Mouse (Mus musculus) heart, embryonic 12.5 days (tissue): ENCODE data around the gene Mindy4. TPM values are rescaled to one million over a fixed set of nuclear protein-coding genes. Genes with fewer than 3 reads are reported as not detected.
A peak's percentile ranks its signal among the peaks of the same experiment; 100 is the strongest.

Experiments used
- ATAC-seq: fragments of 200-750 bp; cut with Nextera tagmentation; 2 replicates; pipeline ENCODE4 v1.8.0; 2017; ENCODE audit warnings: moderate TSS enrichment, moderate library complexity; ENCODE audit not compliant: insufficient number of reproducible peaks, low FRiP score
- H3K27ac ChIP-seq: fragments of 300-500 bp; sonication (generic); 2 replicates; pipeline ENCODE4 v1.5.1; 2016; ENCODE audit warnings: mild to moderate bottlenecking, moderate library complexity; ENCODE audit not compliant: poor library complexity, severe bottlenecking
- H3K27me3 ChIP-seq: fragments of 300-500 bp; sonication (generic); replicated peaks from 2 replicates; pipeline ENCODE4 v1.6.1; 2016; ENCODE audit warnings: mild to moderate bottlenecking, moderate library complexity
- H3K36me3 ChIP-seq: fragments of 300-500 bp; sonication (generic); 2 replicates; pipeline ENCODE4 v1.6.1; 2016; ENCODE audit warnings: mild to moderate bottlenecking, moderate library complexity
- H3K4me1 ChIP-seq: fragments of 300-500 bp; sonication (generic); replicated peaks from 2 replicates; pipeline ENCODE4 v1.6.1; 2016; ENCODE audit warnings: mild to moderate bottlenecking
- H3K4me2 ChIP-seq: fragments of 300-500 bp; sonication (generic); 2 replicates; pipeline ENCODE4 v1.6.1; 2016; ENCODE audit warnings: mild to moderate bottlenecking, moderate library complexity
- H3K4me3 ChIP-seq: fragments of 300-500 bp; sonication (generic); 2 replicates; pipeline ENCODE4 v1.5.1; 2016; ENCODE audit warnings: mild to moderate bottlenecking
- H3K9ac ChIP-seq: fragments of 300-500 bp; sonication (generic); 2 replicates; pipeline ENCODE4 v1.6.1; 2016; ENCODE audit warnings: mild to moderate bottlenecking, moderate library complexity
- H3K9me3 ChIP-seq: fragments of 300-500 bp; sonication (generic); replicated peaks from 2 replicates; pipeline ENCODE4 v1.6.1; 2016; ENCODE audit warnings: mild to moderate bottlenecking, moderate library complexity
- WGBS: fragments of 180-500 bp; shearing (Covaris S2); methylation state at CpG from one replicate; pipeline ENCODE4 v1.1.7; 2016; 5-methylcytosine and 5-hydroxymethylcytosine counted together
- polyA plus RNA-seq: library from polyadenylated mRNA; unstranded; fragments of >200 nt; fragmentation: Nextera tagmentation; extraction: Ambion mirVana; gene quantifications from 2 replicates; pipeline ENCODE4 v1.2.1, GENCODE M21; 2016

Gene Mindy4
- polyA plus RNA-seq, 1 experiment from 2014 or later = 7.8 TPM

DNA sequence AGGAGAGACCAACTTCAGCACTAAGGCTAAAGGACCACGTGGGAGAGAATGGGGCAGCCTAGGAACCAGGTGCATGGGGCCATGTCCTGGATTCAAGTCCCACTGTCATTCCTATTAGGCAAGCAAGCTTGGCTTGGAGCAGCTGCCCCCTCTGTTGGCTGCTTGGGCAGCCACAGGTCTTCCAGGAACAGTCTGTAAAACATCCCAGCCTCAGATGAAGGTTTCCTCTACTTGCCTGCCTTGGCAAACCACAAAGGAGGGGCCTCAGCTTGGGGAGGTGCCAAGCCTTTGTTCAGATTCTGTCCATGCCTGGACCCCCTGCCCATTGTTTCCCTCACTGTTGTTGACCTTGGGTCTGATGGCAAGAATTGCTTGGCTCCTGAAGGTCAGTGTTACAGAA lies 121.6 kb downstream of the Mindy4 start:
- Histone ChIP-seq H3K36me3 (no peaks in the 10 kb centered on the region), H3K27ac (no peak overlapping the region), H3K4me2 (no peak overlapping the region), H3K4me3 (no peak overlapping the region), H3K9ac (no peak overlapping the region), H3K9me3 (no peaks in the 10 kb centered on the region), H3K27me3 (0 out of 2 replicates have a peak, but pooled peaks cover 11% of the 10 kb centered on the region), H3K4me1 (peaks cover 51% of the 10 kb centered on the region)
- ATAC-seq = no peak
- WGBS = 45% methylated on average over 1 of the region's 1 CpGs

DNA sequence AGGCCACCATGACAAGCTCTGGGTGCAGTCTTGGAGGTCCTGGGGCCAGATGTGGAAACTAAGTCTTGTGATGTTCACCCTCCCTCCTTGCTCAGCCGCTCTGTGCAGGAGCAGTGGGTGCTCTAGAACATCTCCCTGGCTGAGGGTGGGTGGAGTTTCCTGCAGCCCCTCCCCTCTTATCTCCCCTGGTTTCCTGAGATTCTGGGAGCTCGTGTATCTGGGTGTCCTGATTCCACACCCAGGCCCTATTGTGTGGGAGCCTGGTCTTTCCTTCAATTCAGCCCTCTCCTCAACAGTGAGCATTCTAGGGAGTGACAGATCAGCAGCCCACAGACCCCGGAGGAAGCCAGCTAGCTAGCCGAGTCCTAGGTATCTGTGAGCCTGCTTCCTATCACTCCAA lies 123.1 kb downstream of the Mindy4 start:
- Histone ChIP-seq H3K4me2 (no peak overlapping the region), H3K4me3 (no peak overlapping the region), H3K4me1 (peaks cover 43% of the 10 kb centered on the region), H3K27ac (no peak overlapping the region), H3K9me3 (no peaks in the 10 kb centered on the region), H3K36me3 (no peaks in the 10 kb centered on the region), H3K27me3 (peaks cover 16% of the 10 kb centered on the region; the same call in 1 of the 2 replicates), H3K9ac (no peak overlapping the region)
- 21% methylated on average over 4 of the region's 4 CpGs for WGBS
- ATAC-seq = peak; percentile 19; the same call in 1 of the 2 replicates

DNA sequence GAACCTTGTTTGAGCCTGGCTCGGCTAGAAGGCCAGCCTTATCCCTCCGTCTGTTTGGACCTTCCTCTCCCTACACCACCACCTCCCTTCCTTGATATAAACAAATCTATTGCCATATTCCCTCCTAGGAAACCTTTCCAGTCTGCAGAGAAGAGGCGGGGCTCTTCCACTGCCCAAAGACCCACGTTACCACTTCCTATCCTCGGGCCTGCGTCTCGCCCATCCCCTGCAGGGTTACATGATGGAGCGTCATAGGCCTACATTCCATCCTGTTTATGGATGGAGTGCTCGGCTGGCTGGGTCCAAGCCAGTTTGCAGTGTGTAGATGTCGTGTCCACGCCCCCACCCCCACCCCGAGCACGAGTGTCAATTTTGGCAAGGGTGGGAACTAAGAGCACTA lies 124.1 kb downstream of the Mindy4 start:
- Histone ChIP-seq H3K9ac (no peak overlapping the region), H3K36me3 (no peaks in the 10 kb centered on the region), H3K27ac (no peak overlapping the region), H3K9me3 (no peaks in the 10 kb centered on the region), H3K4me3 (no peak overlapping the region), H3K4me2 (no peak overlapping the region), H3K4me1 (peaks cover 45% of the 10 kb centered on the region), H3K27me3 (peaks cover 22% of the 10 kb centered on the region; the same call in 1 of the 2 replicates)
- 70% methylated on average over 13 of the region's 13 CpGs for WGBS
- 0 out of 2 replicates have a peak, but pooled peaks have one; percentile 38 for ATAC-seq

DNA sequence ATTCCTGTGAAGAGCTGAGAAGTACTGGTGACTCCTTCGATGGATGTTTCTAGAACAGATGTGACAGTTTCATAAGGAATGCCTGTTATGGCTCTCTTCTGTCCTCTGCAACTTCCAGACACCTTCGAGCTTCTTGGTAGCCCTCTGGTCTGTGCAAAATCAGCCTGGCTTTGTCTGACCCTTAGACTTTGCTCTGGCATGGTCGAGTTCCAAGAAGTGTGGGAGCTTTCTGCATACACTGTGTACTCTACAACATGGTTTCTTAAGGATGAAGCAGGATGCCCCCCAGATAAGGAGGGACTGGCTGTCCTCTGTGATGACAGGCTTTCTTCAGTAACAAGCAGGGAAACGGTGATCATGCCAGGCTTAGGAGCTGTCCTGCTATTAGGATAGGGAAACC lies 125.0 kb downstream of the Mindy4 start:
- no peak overlapping the region for H3K9ac ChIP-seq
- peaks cover 22% of the 10 kb centered on the region; the same call in 1 of the 2 replicates for H3K27me3 ChIP-seq
- no peaks in the 10 kb centered on the region for H3K36me3 ChIP-seq
- ATAC-seq = no peak
- no peak overlapping the region for H3K4me3 ChIP-seq
- 51% methylated on average over 4 of the region's 4 CpGs for WGBS
- peaks cover 43% of the 10 kb centered on the region for H3K4me1 ChIP-seq
- peak overlapping the region; percentile 36; the same call in 1 of the 2 replicates for H3K27ac ChIP-seq
- H3K9me3 ChIP-seq = no peaks in the 10 kb centered on the region
- H3K4me2 ChIP-seq = no peak overlapping the region

DNA sequence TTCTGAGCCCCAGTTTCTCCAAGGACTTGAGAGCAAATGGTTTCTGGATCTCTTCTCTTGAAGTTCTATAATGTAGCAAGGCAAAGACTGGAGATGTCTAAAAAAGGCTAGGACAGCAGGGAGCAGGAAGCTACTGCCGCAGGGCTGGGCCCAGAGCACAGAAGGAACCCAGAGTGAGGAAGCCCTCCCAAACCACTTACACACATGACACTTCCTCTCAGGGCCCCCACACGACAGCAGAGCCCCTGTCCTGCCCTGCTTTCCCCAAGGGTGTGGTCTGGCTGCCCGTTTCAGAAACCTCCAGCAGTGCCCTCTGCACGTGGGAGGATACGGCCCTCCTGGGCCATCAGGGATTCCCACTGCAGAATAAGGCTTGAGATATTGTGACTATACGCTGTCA lies 128.1 kb downstream of the Mindy4 start:
- no peak for ATAC-seq
- WGBS = 51% methylated on average over 6 of the region's 6 CpGs
- H3K27me3 ChIP-seq = peaks cover 22% of the 10 kb centered on the region; the same call in 1 of the 2 replicates
- no peaks in the 10 kb centered on the region for H3K36me3 ChIP-seq
- H3K4me2 ChIP-seq = no peak overlapping the region
- H3K4me1 ChIP-seq = peaks cover 41% of the 10 kb centered on the region
- H3K4me3 ChIP-seq = no peak overlapping the region
- no peak overlapping the region for H3K27ac ChIP-seq
- H3K9ac ChIP-seq = no peak overlapping the region
- H3K9me3 ChIP-seq = no peaks in the 10 kb centered on the region

DNA sequence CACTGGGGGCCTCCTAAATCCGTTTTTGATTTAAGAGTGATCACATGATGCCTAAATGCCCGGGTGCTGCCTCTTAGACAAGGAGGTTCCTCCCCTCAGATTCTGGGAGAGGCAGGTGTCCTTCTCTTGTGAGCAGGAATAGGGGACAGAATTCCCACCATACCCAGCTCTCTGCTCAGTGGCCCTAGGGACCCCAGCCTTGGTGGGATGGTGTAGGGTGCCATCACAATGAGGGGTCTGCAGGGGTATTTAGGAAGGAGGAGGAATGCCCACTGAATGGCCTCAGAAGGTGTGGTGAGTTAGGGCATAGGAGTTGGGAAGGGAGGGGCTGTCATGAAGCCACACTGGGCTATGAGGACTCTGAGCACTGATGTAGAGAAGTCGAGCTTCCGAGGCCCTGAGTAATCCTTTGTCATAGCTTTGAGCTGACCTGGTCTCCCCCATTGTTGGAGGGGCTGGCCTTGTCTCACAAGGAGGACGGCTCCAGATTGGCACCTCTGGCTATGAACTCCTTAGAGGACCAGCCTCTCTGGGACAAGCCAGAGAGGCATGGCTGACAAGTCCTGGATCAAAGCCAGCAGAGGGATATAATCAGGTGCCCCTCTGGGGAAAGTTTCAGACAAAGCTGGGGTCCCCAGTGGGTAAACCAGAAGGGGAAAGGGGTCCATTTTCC lies 129.1 kb downstream of the Mindy4 start:
- Histone ChIP-seq H3K4me2 (no peak overlapping the region), H3K9me3 (no peaks in the 10 kb centered on the region), H3K27me3 (peaks cover 27% of the 10 kb centered on the region), H3K4me1 (peaks cover 43% of the 10 kb centered on the region), H3K27ac (no peak overlapping the region), H3K36me3 (no peaks in the 10 kb centered on the region), H3K9ac (no peak overlapping the region), H3K4me3 (no peak overlapping the region)
- no peak for ATAC-seq
- 53% methylated on average over 5 of the region's 5 CpGs for WGBS

DNA sequence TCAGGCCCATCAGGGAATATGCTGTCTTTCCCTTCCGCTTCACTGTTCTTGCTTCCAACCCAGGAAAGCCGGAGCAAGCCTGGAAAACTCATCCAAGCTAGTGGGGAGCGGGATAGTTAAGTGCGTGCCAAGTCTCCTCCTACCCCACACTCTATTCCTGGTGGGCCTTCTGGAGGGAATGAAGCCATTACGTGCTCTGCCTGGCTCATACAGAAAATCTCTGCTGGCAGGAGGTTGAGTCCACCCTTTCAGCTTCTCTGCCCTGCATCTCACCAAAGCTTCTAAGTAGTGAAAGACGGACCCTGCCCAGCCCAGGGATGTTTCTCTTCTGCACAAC lies 129.6 kb downstream of the Mindy4 start:
- Histone ChIP-seq H3K27me3 (peaks cover 27% of the 10 kb centered on the region), H3K36me3 (no peaks in the 10 kb centered on the region), H3K4me1 (peaks cover 43% of the 10 kb centered on the region), H3K4me3 (no peak overlapping the region), H3K9ac (no peak overlapping the region), H3K9me3 (no peaks in the 10 kb centered on the region), H3K27ac (no peak overlapping the region), H3K4me2 (no peak overlapping the region)
- 76% methylated on average over 6 of the region's 6 CpGs for WGBS
- no peak for ATAC-seq

DNA sequence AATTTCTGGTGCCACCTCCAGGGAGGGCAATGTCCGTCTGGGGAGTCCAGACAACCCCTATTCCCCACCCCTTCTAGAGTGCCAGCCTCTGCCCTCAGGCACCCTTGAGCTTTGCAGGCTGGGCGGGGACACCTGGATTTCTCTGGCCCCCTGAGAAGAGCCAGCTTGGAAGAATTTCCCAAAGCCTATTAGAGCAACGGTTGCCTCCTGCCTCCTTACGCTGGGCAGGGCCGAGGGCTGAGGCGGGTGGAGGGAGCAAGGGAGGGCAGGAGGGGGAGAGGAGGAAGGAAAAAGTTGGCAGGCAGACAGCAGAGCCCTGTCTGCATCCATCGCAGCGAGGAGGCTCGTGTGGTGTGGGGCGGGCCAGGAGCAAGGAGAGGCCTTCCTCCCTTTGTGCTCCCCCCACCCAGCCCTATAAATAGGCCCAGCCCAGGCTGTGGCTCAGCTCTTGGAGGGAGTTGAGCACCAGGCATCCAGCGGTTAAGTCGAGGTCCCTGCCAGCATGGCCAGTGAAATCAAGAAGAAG lies 132.9 kb downstream of the Mindy4 start, which contains the start of gene Aqp1:
TSS of gene Aqp1 (plus strand) at position 444 of the 526 bp plus-strand sequence.
- ATAC-seq = peak; percentile 83
- WGBS = 8% methylated on average over 12 of the region's 12 CpGs
- Histone ChIP-seq H3K9ac (no peak within 1 kb of the TSS), H3K27me3 (peaks cover 26% of the 10 kb centered on the region), H3K4me3 (peak within 1 kb of the TSS; percentile 20), H3K4me1 (peaks cover 59% of the 10 kb centered on the region), H3K27ac (no peak within 1 kb of the TSS), H3K36me3 (no peaks in the 10 kb centered on the region), H3K4me2 (peak within 1 kb of the TSS; percentile 47), H3K9me3 (no peaks in the 10 kb centered on the region)

DNA sequence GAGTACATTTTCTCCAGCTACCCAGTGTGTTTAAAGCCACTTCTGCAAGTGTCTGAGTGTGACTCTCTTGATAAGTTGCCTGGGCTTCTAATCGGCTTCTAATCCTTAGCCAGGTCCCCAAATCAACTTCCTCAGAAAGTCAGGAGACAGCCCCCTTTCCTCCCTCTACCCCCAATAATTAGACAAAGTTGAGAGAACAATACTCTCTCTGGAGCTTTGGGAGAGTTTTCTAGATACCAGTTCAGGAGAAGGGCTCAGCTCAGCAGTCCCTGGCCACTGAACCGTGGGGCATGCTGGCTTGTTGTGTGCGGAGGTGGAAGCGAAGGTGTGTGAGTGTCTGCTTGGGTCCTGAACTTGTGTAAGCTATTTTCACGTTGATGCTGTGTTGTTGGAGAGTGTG lies 134.1 kb downstream of the Mindy4 start:
- WGBS = 58% methylated on average over 5 of the region's 5 CpGs
- Histone ChIP-seq H3K9ac (no peak overlapping the region), H3K9me3 (no peaks in the 10 kb centered on the region), H3K27me3 (peaks cover 19% of the 10 kb centered on the region; the same call in 1 of the 2 replicates), H3K36me3 (no peaks in the 10 kb centered on the region), H3K4me1 (peaks cover 59% of the 10 kb centered on the region), H3K4me3 (peak overlapping the region; percentile 20; the same call in 1 of the 2 replicates), H3K27ac (no peak overlapping the region), H3K4me2 (peak overlapping the region; percentile 47)
- no peak for ATAC-seq

DNA sequence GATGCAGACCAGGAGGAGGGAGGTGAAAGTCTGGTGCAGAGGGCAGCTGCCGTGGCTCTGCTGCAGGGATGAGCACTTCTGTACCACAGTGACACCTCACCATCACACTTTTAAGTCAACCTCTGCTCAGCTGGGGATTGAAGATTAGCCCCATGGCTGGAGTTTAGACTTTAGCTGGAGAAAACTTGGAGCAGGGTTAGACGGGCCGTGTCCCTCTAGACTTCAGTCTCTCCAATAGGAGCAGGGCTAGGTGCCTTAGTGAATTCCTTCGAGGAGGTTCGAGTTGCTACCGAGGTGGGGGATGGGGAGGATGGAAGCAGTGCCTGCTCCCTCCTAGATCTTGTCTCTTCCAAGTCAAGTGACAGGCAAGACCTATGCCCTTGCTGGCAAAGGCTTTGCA lies 134.9 kb downstream of the Mindy4 start:
- no peaks in the 10 kb centered on the region for H3K36me3 ChIP-seq
- H3K9ac ChIP-seq = no peak overlapping the region
- no peaks in the 10 kb centered on the region for H3K9me3 ChIP-seq
- WGBS = 32% methylated on average over 6 of the region's 6 CpGs
- H3K4me3 ChIP-seq = peak overlapping the region; percentile 20
- H3K4me2 ChIP-seq = peak overlapping the region; percentile 47
- H3K27me3 ChIP-seq = peaks cover 19% of the 10 kb centered on the region; the same call in 1 of the 2 replicates
- no peak overlapping the region for H3K27ac ChIP-seq
- H3K4me1 ChIP-seq = peaks cover 61% of the 10 kb centered on the region
- ATAC-seq = no peak

DNA sequence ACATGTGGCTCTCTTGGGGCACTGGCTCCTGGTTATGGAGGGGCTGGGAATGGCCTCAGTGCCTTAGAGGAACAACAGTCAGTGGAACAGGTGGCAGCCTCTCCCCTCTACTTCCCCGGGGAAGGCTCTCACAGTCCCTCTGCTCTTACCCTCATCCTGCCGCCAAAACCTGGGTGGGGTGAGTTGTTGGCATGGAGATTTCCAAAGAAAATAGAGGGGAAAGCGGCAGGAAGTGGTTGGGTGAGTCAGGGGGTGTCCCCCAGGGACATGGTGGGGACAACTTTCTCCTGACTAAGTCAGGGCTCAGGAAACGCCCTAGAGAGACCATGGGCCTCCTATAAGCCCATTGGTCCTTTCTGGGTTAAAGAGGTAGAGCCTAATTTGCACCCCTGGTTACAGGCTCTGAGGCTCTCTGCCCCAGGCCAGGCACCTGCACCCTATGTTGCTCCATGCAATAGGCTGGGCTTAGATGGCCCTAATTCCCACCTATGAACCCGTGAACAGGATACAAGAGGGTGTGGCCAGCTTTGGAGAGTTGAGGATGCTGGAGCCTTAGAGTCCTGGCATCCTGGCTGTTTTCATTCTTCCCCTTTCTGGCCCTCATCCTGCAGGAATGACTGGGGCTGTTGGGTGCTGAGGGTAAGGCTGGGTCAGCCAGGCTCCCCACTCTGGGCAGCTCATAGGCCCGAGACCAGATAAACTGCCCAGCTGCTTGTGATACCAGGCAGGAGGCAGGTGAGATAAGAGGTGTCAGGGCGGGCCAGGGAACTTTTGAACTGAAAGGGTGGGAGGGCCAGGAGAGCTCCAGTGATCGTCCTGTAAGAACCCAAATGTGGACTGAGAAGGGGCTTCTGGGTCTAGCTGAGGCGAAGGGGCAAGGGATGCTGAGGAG lies 136.0 kb downstream of the Mindy4 start:
- 41% methylated on average over 9 of the region's 9 CpGs for WGBS

More for the DNA sequence above, 136.0 kb downstream of the Mindy4 start:
- no peak overlapping the region for H3K9ac ChIP-seq
- no peak overlapping the region for H3K4me3 ChIP-seq
- H3K4me1 ChIP-seq = peaks cover 64% of the 10 kb centered on the region
- H3K9me3 ChIP-seq = no peaks in the 10 kb centered on the region
- no peak overlapping the region for H3K27ac ChIP-seq
- H3K27me3 ChIP-seq = peaks cover 22% of the 10 kb centered on the region; the same call in 1 of the 2 replicates
- no peaks in the 10 kb centered on the region for H3K36me3 ChIP-seq
- ATAC-seq = no peak
- peak overlapping the region; percentile 47 for H3K4me2 ChIP-seq
